Mouse (Mus musculus) CD4-positive, CD25-positive, alpha-beta regulatory T cell, adult 9 weeks (primary cell): ENCODE results near the gene Sipa1l2. TPM values are rescaled to one million over a fixed set of nuclear protein-coding genes. Genes with fewer than 3 reads are reported as not detected.

Experiments used
- polyA plus RNA-seq: library from polyadenylated mRNA; unstranded; fragments of 100-300 nt; shearing (Covaris generic); gene quantifications from one replicate; pipeline ENCODE4 v1.2.1, GENCODE M21; 2017

Sipa1l2 gene
- polyA plus RNA-seq, result 1.0 TPM

DNA sequence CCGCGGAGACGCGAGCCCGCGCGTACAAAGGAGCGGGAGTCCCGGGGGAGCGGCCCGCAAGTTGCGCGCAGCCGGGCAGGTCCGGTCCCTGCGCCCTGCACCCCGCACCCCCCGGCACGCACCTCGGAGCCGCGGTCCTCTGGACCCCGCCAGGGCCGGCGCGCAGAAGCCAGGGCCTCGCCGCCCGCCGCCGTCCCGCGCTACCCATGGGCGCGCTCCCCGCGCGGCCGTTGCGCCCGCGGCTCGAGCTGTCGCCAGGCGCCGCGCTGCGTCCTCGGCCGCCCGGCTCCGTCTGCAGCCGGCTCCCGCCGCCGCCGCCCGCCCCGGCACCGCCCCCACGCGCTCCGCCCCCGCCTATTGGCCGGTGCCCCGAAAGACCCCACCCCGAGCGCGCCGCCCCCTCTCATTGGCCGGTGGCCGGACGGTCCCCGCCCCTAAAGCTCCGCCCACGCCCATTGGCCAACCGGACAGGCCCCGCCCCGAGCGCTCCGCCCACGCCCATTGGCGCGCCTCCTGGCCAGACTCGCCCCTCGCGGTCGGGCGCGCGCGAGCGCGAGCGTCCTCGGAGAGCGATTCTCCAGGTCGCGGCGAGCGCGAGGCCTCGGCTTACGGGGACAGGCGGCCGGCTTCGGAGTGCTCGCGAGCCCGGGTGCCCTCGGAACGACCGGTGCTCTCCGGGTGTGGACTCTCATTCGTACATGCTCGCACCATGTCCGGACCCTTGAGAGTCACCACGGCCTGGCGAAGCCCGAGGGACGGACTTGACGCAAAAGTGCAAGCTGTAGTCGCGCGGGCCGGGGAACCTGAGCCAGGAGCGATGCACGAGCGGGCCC lies at the start of gene Sipa1l2:
TSS of gene Sipa1l2 (minus strand) at position 276 of the 833 bp plus-strand sequence.

Other genes with a start within 250 kb of the Sipa1l2 start
- 0.12 TPM for gene Map10, start 100.0 kb upstream of the Sipa1l2 start, polyA plus RNA-seq
- gene Ntpcr, start 160.2 kb upstream of the Sipa1l2 start, polyA plus RNA-seq, result 34.2 TPM